Mouse (Mus musculus): ENCODE measurements at regions not wholly inside any gene's neighbourhood (a gene's known extent, or its start where the extent isn't known, plus 50 kb on each side); places are given as distances from the start of the nearest gene placed in this dataset.
"Not testable (repeated sequence)": the region's sequence is repeated elsewhere in the genome, so short reads cannot be mapped to it uniquely, and the experiment has no call there.

- DNase-seq (ENCODE audit: low read depth, low spot score) = not testable (repeated sequence)
These were observed 448.6 kb upstream of the Cobl start for GRCm38 (mm10) chr11:12913401-12913800.

DNA sequence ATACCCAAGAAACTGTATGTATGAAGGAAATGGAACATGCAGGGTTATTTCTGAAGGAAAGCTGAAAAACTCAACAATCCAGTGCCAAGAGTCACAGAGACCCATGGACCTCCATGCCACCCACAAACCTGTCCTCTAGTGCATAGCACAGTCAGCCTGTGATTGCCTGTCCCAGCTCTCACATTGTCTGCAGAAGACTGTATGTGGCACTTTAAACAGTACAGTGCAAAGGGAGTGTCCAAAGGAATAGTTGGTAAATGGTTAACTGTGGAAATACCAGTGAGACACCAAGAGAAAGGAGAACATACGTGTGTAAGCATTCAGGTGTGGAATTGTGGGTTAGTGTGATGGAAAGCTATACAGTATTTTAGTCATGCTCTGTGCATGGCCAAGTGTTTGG is 409.0 kb upstream of the Cobl start:
- no peak for DNase-seq (ENCODE audit: low read depth, low spot score)

DNA sequence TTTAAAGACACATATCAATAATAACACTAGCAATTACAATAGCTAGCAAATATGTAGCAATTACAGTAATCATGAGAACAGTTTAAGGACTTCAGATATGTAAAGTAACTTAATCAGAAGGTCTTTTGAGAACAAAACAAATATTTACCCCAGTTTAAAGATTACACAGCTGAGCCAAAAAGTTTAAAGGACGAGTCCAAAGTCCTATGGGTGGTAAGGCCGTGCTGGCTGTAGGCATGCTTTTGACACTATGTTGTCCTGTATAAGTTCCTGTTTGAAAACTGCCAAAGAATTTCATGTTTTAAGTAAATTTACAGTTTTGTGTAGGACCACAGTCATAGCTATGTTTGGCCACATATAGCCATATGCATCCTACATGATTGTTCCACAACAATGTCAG is 408.0 kb upstream of the Cobl start:
- no peak for DNase-seq (ENCODE audit: low read depth, low spot score)

GRCm38 (mm10) chr11:12872399-12872798 is 407.6 kb upstream of the Cobl start:
- no peak for DNase-seq (ENCODE audit: low read depth, low spot score)

GRCm38 (mm10) chr11:12867541-12867940 is 402.8 kb upstream of the Cobl start:
- DNase-seq (ENCODE audit: low read depth, low spot score) = no peak

DNA sequence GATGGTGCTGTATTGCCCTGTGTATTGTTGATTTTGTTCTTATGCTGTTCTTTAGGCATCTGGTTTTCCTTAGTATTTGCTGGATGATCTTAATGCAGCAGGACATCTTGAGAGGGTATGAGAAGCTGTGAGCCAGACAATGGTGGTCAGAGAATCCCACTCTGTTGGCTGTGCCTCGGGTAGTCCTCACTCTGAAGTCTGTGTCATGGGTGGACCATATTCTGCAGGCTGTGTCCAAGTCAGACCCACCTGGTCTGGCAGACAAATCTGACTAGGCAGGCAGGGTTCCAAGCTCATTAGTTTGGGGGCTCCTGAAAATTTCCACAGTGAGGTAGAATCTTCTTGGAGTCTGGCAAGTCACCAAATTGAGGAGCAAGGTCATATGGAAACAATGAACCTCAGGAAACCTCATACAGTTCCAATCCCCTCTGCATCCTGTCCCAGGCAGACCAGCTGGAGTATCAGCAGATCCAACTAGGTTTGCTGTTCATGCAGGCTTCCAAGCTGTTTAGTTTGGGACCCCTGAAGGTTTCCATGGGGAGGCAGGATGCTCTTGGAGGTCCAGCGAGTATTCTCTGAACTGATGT is 400.4 kb upstream of the Cobl start:
- DNase-seq (ENCODE audit: low read depth, low spot score) = no peak

GRCm38 (mm10) chr11:12859344-12859930 is 394.7 kb upstream of the Cobl start:
- no peak for DNase-seq (ENCODE audit: low read depth, low spot score)

DNA sequence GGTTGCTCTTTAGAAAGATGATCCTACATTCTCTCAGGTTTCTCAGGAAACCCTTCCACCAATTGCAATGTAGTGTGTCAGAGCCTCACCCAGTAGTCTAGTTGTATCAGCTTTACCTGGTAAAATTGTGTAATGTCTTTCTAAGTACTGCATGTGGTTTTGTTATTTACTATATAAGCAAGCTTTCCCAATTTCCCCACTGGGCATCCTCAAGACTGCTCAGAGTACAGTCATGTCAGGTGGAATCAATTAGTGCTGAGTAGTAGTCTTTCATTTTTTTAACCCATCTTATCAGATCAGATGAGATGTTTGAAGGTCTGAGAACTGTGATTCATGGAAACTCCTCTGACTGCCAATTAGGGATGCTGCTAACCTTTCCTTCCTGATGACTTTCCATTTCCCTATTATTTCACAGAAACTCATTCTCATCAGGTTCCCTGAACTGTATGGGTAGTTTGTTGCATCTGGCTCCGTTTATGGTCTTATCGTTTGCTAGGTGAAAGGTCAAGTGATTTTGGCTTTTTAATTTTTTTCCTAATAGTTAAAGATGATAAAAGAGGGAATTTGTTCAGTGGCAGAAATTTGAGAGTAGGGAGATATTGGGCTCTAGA is 393.6 kb upstream of the Cobl start:
- DNase-seq (ENCODE audit: low read depth, low spot score) = no peak

DNA sequence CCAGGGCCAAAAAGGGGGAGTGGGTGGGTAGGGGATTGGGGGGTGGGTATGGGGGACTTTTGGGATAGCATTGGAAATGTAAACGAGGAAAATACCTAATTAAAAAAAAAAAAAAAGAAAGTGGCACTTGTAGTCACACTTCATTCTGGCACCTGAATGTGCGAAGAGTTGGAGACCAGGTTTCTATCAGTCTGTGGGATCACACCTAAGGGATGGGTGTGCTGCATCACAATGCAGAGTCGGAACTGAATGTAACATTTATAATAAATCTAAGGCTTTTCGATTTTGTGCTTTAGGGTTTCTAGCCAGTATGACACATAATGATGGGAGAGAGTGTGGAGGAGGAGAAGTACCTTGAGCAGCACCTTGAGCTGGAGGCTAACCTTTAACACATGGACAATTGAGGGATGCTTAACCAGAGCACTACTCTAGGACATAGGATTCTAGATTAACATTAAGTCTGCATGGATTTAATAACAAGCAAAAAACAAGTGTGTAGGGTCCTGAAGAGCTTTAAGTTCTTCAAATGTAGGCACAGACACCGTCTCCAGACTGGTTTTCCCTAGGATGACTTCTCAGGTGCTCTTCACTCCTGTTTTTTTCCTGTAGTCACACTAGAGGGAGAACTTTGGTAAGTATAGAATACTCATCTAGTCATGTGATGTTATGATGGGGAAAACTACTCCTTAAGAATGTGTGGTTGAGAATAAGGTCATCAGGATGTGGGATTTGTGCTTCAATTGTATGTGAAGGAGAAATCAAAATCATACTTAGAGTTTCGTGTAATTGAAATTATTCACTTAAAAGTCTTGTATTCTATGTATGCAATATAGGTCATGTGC is 392.8 kb upstream of the Cobl start:
- no peak for DNase-seq (ENCODE audit: low read depth, low spot score)

- DNase-seq (ENCODE audit: low read depth, low spot score) = no peak
These were observed 383.0 kb upstream of the Cobl start for GRCm38 (mm10) chr11:12847793-12848192.

- DNase-seq (ENCODE audit: low read depth, low spot score) = peak; percentile 75
These were observed 379.1 kb upstream of the Cobl start for GRCm38 (mm10) chr11:12843631-12844423.

DNA sequence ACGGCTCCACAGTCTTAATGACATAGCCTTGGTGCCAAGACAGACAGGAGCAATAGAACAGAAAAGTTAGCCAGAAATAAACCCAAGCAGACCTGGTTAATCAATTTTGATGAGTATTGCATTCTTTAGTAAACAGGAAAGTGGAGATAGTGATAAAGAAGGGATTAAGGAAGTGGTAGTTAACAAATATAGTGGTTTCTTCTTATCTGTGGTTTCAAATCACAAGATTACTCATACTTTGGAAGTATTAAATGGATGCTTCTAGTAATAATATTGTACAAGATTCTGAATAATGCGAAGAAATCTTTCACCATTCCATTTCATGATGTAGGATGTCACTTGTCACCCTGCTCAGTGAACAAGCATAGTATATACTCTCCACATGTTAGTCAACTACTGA is 376.6 kb upstream of the Cobl start:
- DNase-seq (ENCODE audit: low read depth, low spot score) = no peak

GRCm38 (mm10) chr11:12837920-12838319 is 373.2 kb upstream of the Cobl start:
- DNase-seq (ENCODE audit: low read depth, low spot score) = no peak

DNA sequence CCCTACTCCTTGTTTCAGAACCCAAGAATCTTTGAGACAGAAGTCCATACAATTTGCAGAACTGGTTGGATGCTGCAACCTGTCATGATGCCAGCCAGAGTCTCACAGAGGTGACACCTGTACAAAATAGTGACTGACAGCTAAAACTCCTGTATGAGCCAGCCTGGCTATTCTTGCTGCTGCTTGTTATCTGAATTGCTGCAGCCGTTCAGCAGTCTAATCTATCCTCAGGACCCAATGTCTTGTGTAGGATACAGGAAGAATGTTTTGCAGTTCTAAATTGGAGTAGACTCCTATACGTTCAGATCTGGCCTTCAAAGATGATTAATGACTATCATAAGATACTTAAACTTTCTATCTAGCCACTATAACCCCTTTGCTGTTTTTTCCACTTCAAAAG is 372.6 kb upstream of the Cobl start:
- no peak for DNase-seq (ENCODE audit: low read depth, low spot score)

DNA sequence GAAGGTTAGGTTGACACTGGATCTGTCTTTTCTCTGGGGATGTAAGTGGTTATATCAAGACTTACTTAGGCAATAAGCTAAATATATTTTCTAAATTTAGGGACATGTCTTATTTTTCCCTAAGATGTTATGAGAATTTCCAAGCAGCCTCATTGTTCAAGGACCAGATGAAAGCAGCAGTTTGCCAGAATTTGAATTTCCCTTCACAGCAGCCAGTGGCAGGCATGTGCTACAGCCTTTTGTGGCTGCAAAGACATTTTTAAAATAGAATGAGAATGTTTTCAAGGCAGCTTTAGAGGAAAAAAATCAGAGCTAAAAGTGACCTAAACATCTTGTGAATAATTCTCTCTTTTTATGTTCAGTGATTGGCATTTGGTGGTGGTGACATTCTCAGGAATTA is 371.6 kb upstream of the Cobl start:
- peak; percentile 70 for DNase-seq (ENCODE audit: low read depth, low spot score)

- DNase-seq (ENCODE audit: low read depth, low spot score) = no peak
These were observed 347.3 kb upstream of the Cobl start for GRCm38 (mm10) chr11:12812021-12812420.

GRCm38 (mm10) chr11:12810949-12811881 is 346.5 kb upstream of the Cobl start:
- DNase-seq (ENCODE audit: low read depth, low spot score) = peak; percentile 88

Measured in telencephalon, adult 2 months (tissue).